Mouse (Mus musculus): ENCODE results near the gene Lepr. TPM values are rescaled to one million over a fixed set of nuclear protein-coding genes. Genes with fewer than 3 reads are reported as not detected.
A peak's percentile ranks its signal among the peaks of the same experiment; 100 is the strongest.
"Not testable (repeated sequence)": the region's sequence is repeated elsewhere in the genome, so short reads cannot be mapped to it uniquely, and the experiment has no call there.

Gene Lepr
- total RNA-seq, 2 experiments from 2014 or later, result 13.3 to 16.3 TPM

- DNase-seq, result peak; percentile 33
Observed at GRCm38 (mm10) chr4:101718991-101719580, 1.9 kb downstream of the Lepr start.

- no peak for DNase-seq
Observed at GRCm38 (mm10) chr4:101721705-101722104, 4.5 kb downstream of the Lepr start.

- DNase-seq, result no peak
Observed at GRCm38 (mm10) chr4:101741973-101742372, 24.8 kb downstream of the Lepr start.

GRCm38 (mm10) chr4:101745534-101745933 is 28.3 kb downstream of the Lepr start:
- no peak for DNase-seq

GRCm38 (mm10) chr4:101760490-101760889 is 43.3 kb downstream of the Lepr start:
- no peak for DNase-seq

GRCm38 (mm10) chr4:101843923-101844322 is 126.7 kb downstream of the Lepr start, which contains the start of gene B020004J07Rik:
TSS of gene B020004J07Rik (minus strand) at chr4:101844023.
- DNase-seq, result not testable (repeated sequence)

- no peak for DNase-seq
Observed at GRCm38 (mm10) chr4:101850908-101851307, 133.7 kb downstream of the Lepr start.

- DNase-seq, result peak; percentile 5
Observed at GRCm38 (mm10) chr4:101860873-101861272, 143.7 kb downstream of the Lepr start.

GRCm38 (mm10) chr4:101862289-101862688 is 145.1 kb downstream of the Lepr start:
- no peak for DNase-seq

Other genes with a start within 250 kb of the Lepr start
- gene Dnajc6, start 220.8 kb upstream of the Lepr start, total RNA-seq (2021), result under 1 TPM; 0.48 to 0.52 TPM
- gene Leprot, start 69.7 kb upstream of the Lepr start, total RNA-seq (2021), result 10 to 100 TPM; 53.0 to 55.1 TPM
- not detected for gene B020004J07Rik, start 126.6 kb downstream of the Lepr start, total RNA-seq (2021)
- gene C130073F10Rik, start 176.4 kb downstream of the Lepr start, total RNA-seq (2021), result not detected
- not detected for gene Gm12800, start 191.7 kb downstream of the Lepr start, total RNA-seq (2021)
- gene Gm12794, start 223.0 kb downstream of the Lepr start, total RNA-seq (2021), result not detected

Measured in heart, postnatal 4 days (tissue).